In the genomic region with DNA sequence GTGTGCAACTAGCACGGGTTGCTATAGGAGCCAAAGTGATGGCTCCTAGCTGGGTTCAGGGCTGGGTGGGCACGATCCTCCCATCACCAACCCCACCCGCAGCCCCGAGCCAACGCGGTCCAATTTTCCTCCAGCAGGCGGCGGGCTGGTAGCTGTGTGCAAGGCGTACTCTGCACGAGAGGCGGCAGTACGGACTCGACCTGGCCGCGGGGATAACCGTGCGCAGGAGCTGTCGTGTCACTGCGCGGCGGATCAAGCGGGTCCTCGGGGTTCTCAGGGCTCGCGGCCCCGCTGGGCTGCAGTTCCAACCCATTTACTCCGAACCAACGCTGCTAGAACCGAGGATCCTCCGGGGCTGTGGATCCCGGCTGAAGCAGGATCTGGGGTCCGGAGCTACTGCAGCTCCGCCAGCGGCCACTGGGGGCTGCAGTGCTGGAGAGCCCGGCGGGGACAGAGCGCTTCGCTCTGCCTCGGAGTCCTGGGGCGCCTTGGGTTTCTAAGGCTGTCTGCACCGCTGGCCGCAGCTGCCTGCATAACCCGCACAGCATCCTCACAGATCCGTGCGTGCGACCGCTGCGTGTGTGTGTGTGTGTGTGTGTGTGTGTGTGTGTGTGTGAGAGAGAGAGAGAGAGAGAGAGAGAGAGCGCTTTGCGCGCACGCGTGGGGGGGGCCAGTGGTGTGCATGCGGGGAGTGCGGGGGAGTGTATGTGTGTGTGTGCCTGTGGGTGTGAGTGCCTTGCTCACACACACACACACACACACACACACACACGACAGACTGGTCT, we compare ENCODE assay signal across 8 mouse cellular contexts. TPM values are rescaled to one million over a fixed set of nuclear protein-coding genes. Genes with fewer than 3 reads are reported as not detected.
DNase-seq lines count a peak whose midpoint lies in the region; ATAC-seq and TF ChIP-seq lines count a peak whose summit lies in the region.

A gene (plus strand): TSS at position 759 of the 785 bp plus-strand sequence.

- peak; percentile 42 for DNase-seq in T-cell, adult 2 months (ENCODE audit: low spot score)
- peak; percentile 79 for DNase-seq in cerebellum, postnatal 36 days
- peak; percentile 79 for DNase-seq in gastrocnemius, adult 2 months
- DNase-seq in left cerebral cortex, adult 11 months (ENCODE audit: low spot score): peak; percentile 77
- peak; percentile 70 for DNase-seq in lung, postnatal 14 days
- peak; percentile 89 for DNase-seq in retina, postnatal 1 day
- peak; percentile 82 for DNase-seq in thymus, postnatal 4 days

- WGBS in hindbrain, embryonic 15.5 days: 1% methylated on average over 55 of the region's 56 CpGs

- peaks cover 37% of the 10 kb centered on the region for H3K4me1 ChIP-seq in hindbrain, embryonic 15.5 days (replicated peaks)

- peak; percentile 66 for TF ChIP-seq CTCF in gastrocnemius, adult 2 months (IDR thresholded peaks at IDR 0.05)

- intact Hi-C loops in gastrocnemius, adult 2 months (cut with DNase I): loop anchor here (2.0 kb wide), 1 partner anchor 251 kb away; no protein-coding TSS in a partner anchor

- no peaks in the 10 kb centered on the region for H3K36me3 ChIP-seq in hindbrain, embryonic 15.5 days

- H3K9me3 ChIP-seq in hindbrain, embryonic 15.5 days: no peaks in the 10 kb centered on the region

- 0 out of 2 replicates have a peak, but pooled peaks cover 3% of the 10 kb centered on the region for H3K27me3 ChIP-seq in hindbrain, embryonic 15.5 days

- peak within 1 kb of the TSS; percentile 77 for H3K4me2 ChIP-seq in hindbrain, embryonic 15.5 days

- H3K27ac ChIP-seq in gastrocnemius, adult 2 months: peak within 1 kb of the TSS; percentile 69
- peak within 1 kb of the TSS; percentile 84 for H3K27ac ChIP-seq in hindbrain, embryonic 15.5 days (replicated peaks)

- peak within 1 kb of the TSS; percentile 77 for H3K4me3 ChIP-seq in gastrocnemius, adult 2 months
- H3K4me3 ChIP-seq in hindbrain, embryonic 15.5 days: peak within 1 kb of the TSS; percentile 67

- peak within 1 kb of the TSS; percentile 88 for H3K9ac ChIP-seq in hindbrain, embryonic 15.5 days

- peak; percentile 94 for ATAC-seq in hindbrain, embryonic 15.5 days (ENCODE audit: low FRiP score, low read depth)

RNA-seq across cellular contexts. Expression of the gene that starts here (rescaled TPM):
- total RNA-seq in gastrocnemius, adult 2 months (2021): under 1 TPM; 0.06 to 0.08 TPM
- polyA plus RNA-seq in hindbrain, embryonic 15.5 days (2015; fragmentation: Nextera tagmentation; extraction: Ambion mirVana): 11.7 and 13.1 TPM in 2 replicates

Comparison
In these comparisons a context has a peak if more than half of its experiments do, and no peak if none do; other contexts are left out.
1. Peak in every context shown above with its lines: DNase-seq, ATAC-seq, H3K4me3 ChIP-seq and H3K27ac ChIP-seq.
2. Peak in DNase-seq, H3K4me3 ChIP-seq and H3K27ac ChIP-seq in gastrocnemius, adult 2 months; RNA of the gene not detected or under 1 TPM.